Mouse (Mus musculus): ENCODE measurements around the gene Hcar2. TPM values are rescaled to one million over a fixed set of nuclear protein-coding genes. Genes with fewer than 3 reads are reported as not detected.

Hcar2 gene
- polyA plus RNA-seq, 1 experiment from 2014 or later, result 1.6 TPM

DNA sequence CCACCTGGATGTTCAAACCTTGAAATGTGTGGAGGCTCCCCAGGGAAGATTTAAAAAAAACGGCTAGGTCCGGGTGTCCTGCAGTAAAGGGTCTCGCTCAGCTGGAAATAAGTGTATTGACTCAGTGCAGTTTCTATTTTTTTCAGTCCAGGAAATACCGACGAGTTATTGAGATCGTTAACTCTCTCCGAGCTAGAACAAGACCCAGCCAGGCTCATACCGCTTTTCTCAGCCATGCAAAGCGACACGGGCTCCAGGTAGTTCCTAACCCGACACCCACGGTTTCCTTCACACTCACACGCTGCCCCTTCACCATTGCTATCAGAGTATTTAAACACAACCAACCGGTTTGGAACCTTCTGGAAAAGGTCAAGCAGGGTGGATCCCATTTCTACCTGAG lies 12.8 kb upstream of the Hcar2 start:
- Histone ChIP-seq H3K27me3 (replicated peaks; ENCODE audit: control insufficient read depth, insufficient read depth, low read length) (no peaks in the 10 kb centered on the region), H3K9ac (ENCODE audit: low read depth, low read length) (no peak overlapping the region), H3K4me3 (ENCODE audit: low read depth, low read length) (no peak overlapping the region; the same call in 1 of the 2 replicates), H3K27ac (replicated peaks; ENCODE audit: low read depth, low read length) (no peak overlapping the region), H3K4me1 (ENCODE audit: control insufficient read depth, insufficient read depth, low read length) (peaks cover 13% of the 10 kb centered on the region; the same call in 1 of the 2 replicates), H3K36me3 (ENCODE audit: control insufficient read depth, insufficient read depth, low read length) (no peaks in the 10 kb centered on the region), H3K4me2 (ENCODE audit: low read depth, low read length) (peak overlapping the region; percentile 39), H3K9me3 (ENCODE audit: control insufficient read depth, low read length) (no peaks in the 10 kb centered on the region)
- DNase-seq (ENCODE audit: low spot score) (peak; percentile 34), ATAC-seq (ENCODE audit: low read depth) (no peak)
- WGBS, result 47% methylated on average over 14 of the region's 14 CpGs

DNA sequence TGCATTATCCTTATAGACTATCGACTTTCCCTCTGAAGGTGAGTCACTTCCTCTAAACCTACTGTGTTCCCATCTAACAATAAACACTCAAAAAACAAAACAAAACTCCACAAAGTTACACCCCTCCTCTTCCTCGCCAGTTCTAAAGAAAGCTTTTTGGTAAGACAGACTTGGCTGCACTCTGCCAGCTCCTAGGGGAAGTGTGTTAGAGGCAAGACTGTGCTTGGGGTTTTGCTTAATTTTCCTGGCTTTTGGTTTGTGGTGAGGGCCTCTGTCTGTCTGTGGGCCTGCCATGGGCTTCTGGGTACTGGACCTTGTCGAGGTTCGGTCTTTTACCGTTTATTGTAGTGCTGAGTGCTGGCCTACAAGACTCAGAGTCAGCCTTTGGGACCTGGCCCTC lies 8.9 kb upstream of the Hcar2 start:
- WGBS, result 89% methylated on average over 5 of the region's 5 CpGs
- H3K27me3 ChIP-seq (replicated peaks; ENCODE audit: control insufficient read depth, insufficient read depth, low read length), result no peaks in the 10 kb centered on the region
- no peak for DNase-seq (ENCODE audit: low spot score)
- H3K9me3 ChIP-seq (ENCODE audit: control insufficient read depth, low read length), result no peaks in the 10 kb centered on the region
- no peak overlapping the region for H3K4me3 ChIP-seq (ENCODE audit: low read depth, low read length)
- no peak overlapping the region for H3K27ac ChIP-seq (replicated peaks; ENCODE audit: low read depth, low read length)
- no peak for ATAC-seq (ENCODE audit: low read depth)
- H3K4me1 ChIP-seq (ENCODE audit: control insufficient read depth, insufficient read depth, low read length), result 0 out of 2 replicates have a peak, but pooled peaks cover 4% of the 10 kb centered on the region
- no peak overlapping the region for H3K9ac ChIP-seq (ENCODE audit: low read depth, low read length)
- no peaks in the 10 kb centered on the region for H3K36me3 ChIP-seq (ENCODE audit: control insufficient read depth, insufficient read depth, low read length)
- H3K4me2 ChIP-seq (ENCODE audit: low read depth, low read length), result no peak overlapping the region

DNA sequence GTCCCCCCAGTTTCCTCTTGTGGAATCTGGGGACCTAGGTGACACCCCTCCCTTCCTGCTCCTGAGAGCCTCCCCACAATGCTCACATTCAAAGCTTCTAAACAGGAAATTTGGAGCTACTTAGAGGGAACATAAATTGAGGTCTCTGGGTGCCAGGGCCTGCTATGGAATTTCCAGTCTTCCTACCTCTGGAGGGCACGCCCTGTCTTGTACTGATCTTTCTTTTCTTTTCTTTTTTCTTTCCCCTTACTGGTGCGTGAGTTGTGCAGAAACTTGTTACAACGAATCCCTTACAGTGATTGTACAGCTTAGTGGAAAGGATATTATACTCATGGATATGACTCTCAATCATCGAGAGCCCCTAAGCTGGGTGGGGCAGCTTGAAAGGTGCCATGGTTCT lies 4.3 kb upstream of the Hcar2 start:
- ATAC-seq (ENCODE audit: low read depth) (peak; percentile 67; the same call in 1 of the 2 replicates), DNase-seq (ENCODE audit: low spot score) (peak; percentile 68)
- H3K9ac ChIP-seq (ENCODE audit: low read depth, low read length), result no peak overlapping the region
- H3K27ac ChIP-seq (replicated peaks; ENCODE audit: low read depth, low read length), result peak overlapping the region; percentile 24; the same call in 1 of the 2 replicates
- no peak overlapping the region for H3K4me2 ChIP-seq (ENCODE audit: low read depth, low read length)
- H3K4me1 ChIP-seq (ENCODE audit: control insufficient read depth, insufficient read depth, low read length), result no peaks in the 10 kb centered on the region
- H3K9me3 ChIP-seq (ENCODE audit: control insufficient read depth, low read length), result no peaks in the 10 kb centered on the region
- WGBS, result 74% methylated on average over 4 of the region's 4 CpGs
- H3K4me3 ChIP-seq (ENCODE audit: low read depth, low read length), result no peak overlapping the region
- no peaks in the 10 kb centered on the region for H3K27me3 ChIP-seq (replicated peaks; ENCODE audit: control insufficient read depth, insufficient read depth, low read length)
- H3K36me3 ChIP-seq (ENCODE audit: control insufficient read depth, insufficient read depth, low read length), result no peaks in the 10 kb centered on the region

DNA sequence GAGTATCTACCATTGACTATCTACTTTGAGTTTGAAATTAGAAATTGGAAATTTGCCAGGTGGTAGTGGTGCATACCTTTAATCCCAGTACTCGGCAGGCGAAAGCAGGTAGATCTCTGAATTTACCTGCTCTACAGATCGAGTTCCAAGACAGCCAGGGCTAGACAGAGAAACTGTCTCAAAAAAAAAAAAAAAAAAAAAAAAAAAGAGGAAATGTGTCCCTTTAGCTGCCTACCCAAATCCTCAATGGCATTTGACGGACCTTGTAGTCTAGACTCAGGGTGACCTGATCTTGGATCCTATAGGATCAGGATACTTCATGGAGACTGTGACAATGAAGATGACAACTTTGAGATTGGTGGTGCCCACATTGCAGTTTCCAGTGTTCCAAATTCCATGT lies 1.2 kb upstream of the Hcar2 start:
- H3K36me3 ChIP-seq (ENCODE audit: control insufficient read depth, insufficient read depth, low read length), result no peaks in the 10 kb centered on the region
- no peak overlapping the region for H3K4me2 ChIP-seq (ENCODE audit: low read depth, low read length)
- no peak overlapping the region for H3K27ac ChIP-seq (replicated peaks; ENCODE audit: low read depth, low read length)
- no peak overlapping the region for H3K4me3 ChIP-seq (ENCODE audit: low read depth, low read length)
- no peaks in the 10 kb centered on the region for H3K27me3 ChIP-seq (replicated peaks; ENCODE audit: control insufficient read depth, insufficient read depth, low read length)
- no peaks in the 10 kb centered on the region for H3K4me1 ChIP-seq (ENCODE audit: control insufficient read depth, insufficient read depth, low read length)
- WGBS, result 69% methylated on average over 4 of the region's 4 CpGs
- DNase-seq (ENCODE audit: low spot score) (no peak), ATAC-seq (ENCODE audit: low read depth) (no peak)
- H3K9me3 ChIP-seq (ENCODE audit: control insufficient read depth, low read length), result no peaks in the 10 kb centered on the region
- no peak overlapping the region for H3K9ac ChIP-seq (ENCODE audit: low read depth, low read length)

DNA sequence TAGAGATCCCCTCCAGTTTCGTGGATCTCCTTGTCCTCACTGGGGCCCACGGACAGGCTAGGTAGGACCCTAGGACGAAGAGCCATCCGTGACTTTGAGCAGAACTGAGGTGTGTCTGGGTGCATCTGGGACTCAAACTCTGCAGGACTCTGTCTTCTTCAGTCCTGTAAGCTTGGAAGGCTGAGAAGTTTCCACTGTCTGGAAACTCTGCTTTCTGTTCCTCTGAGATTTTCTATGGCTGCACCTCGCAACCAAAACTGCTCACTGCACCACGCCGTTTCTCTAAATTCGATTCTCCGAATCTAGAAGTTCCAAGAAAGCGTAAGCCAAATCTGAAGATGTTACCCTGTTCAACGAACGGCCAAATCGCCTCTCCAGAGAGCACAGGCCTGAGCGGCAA lies 1.4 kb downstream of the Hcar2 start:
- H3K9ac ChIP-seq (ENCODE audit: low read depth, low read length), result no peak overlapping the region
- WGBS, result 89% methylated on average over 14 of the region's 14 CpGs
- no peak overlapping the region for H3K27ac ChIP-seq (replicated peaks; ENCODE audit: low read depth, low read length)
- H3K4me3 ChIP-seq (ENCODE audit: low read depth, low read length), result no peak overlapping the region
- DNase-seq (ENCODE audit: low spot score), result no peak
- no peak overlapping the region for H3K4me2 ChIP-seq (ENCODE audit: low read depth, low read length)
- H3K4me1 ChIP-seq (ENCODE audit: control insufficient read depth, insufficient read depth, low read length), result no peaks in the 10 kb centered on the region
- H3K27me3 ChIP-seq (replicated peaks; ENCODE audit: control insufficient read depth, insufficient read depth, low read length), result no peaks in the 10 kb centered on the region
- H3K9me3 ChIP-seq (ENCODE audit: control insufficient read depth, low read length), result no peaks in the 10 kb centered on the region
- no peaks in the 10 kb centered on the region for H3K36me3 ChIP-seq (ENCODE audit: control insufficient read depth, insufficient read depth, low read length)
- ATAC-seq (ENCODE audit: low read depth), result no peak

DNA sequence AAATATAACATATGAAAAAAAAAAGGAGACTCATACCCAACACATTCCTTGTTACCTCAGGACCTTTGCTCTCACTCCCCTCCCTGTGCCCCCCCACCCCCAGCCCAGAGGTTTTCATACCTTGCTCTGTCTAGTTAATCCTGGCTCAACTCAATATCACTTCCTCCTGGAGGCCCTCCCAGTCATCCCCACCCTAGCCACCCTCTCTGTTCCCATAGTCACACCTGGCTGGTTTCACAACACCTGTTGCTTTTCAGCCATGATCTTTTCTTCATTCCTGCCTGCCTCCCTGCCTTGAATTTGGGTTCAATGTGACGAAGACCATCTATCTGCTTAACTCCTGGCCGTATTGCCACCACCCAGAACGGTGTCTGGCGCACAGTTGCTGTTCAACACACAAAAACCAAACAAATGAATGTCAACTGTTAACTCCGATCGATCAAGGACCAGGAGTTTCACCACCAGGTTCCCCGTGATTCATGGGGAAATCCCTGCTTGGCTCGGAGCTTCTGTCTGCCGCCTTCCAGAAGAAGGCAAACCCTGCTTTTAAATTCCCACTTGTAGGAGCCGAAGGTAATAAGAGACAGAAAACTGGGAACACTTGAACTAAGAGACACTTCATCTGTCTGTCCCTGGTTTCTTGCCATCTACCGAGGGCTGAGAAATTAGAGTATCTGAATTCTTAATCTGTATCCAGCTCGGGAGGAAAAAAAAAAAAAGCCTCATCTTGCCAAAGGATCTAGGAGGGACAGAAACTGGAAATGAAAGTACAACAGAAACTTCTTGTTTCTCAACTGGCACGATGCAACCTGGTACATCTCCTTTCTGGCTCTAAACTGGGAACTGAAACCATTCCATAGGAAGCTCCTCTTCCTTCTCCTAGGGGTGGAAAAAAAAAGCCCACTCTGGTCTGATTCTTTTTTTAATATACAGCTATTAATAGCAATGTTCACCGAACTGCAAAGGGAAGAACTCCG lies 2.6 kb downstream of the Hcar2 start:
- no peaks in the 10 kb centered on the region for H3K27me3 ChIP-seq (replicated peaks; ENCODE audit: control insufficient read depth, insufficient read depth, low read length)
- H3K9ac ChIP-seq (ENCODE audit: low read depth, low read length), result 0 out of 2 replicates have a peak overlapping the region, but pooled peaks have one; percentile 14
- no peak for DNase-seq (ENCODE audit: low spot score)
- no peaks in the 10 kb centered on the region for H3K4me1 ChIP-seq (ENCODE audit: control insufficient read depth, insufficient read depth, low read length)
- no peaks in the 10 kb centered on the region for H3K9me3 ChIP-seq (ENCODE audit: control insufficient read depth, low read length)
- no peak for ATAC-seq (ENCODE audit: low read depth)
- 0 out of 2 replicates have a peak overlapping the region, but pooled peaks have one; percentile 10 for H3K4me2 ChIP-seq (ENCODE audit: low read depth, low read length)
- WGBS, result 71% methylated on average over 15 of the region's 15 CpGs
- H3K4me3 ChIP-seq (ENCODE audit: low read depth, low read length), result no peak overlapping the region
- no peaks in the 10 kb centered on the region for H3K36me3 ChIP-seq (ENCODE audit: control insufficient read depth, insufficient read depth, low read length)
- peak overlapping the region; percentile 21 for H3K27ac ChIP-seq (replicated peaks; ENCODE audit: low read depth, low read length)

DNA sequence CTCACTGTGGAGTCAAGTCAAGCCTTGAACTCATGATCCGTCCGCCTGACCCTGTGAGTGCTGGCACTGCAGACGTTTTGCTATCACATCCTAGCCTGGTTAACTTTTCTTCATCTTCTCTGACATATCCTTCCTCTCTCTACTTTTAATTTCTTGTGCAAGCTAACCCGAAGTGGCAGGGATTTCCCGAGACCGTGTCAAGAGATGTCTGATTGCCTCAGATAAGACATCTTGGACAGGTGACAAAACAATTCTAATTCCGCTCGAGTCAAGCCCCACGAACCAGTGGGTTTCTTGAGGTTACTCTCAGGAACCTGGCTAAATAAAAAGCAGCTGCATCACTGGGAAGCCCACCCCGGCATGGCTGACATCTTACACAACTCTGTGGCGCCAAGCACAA lies 6.5 kb downstream of the Hcar2 start:
- WGBS, result 58% methylated on average over 11 of the region's 11 CpGs
- no peak overlapping the region for H3K4me2 ChIP-seq (ENCODE audit: low read depth, low read length)
- ATAC-seq (ENCODE audit: low read depth), result no peak

DNA sequence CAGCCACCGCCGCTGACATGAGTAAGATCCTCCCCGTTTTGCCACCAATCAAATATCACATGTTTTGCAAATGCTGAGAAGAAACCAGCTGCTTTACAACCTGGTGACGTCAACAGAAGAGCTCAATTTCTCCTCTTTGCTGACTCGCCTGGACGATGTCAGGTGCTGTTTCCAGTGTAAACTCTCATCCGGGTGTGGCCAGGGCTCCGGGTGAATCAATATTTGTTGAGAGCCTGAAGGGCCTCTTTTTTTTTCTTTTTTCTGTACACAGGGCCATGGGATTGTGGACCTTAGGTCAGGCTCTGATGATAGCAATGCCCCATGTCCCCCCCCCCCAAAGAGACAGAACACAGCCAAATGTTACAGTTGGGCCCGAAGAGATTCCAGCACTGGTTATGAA lies 10.8 kb downstream of the Hcar2 start:
- DNase-seq (ENCODE audit: low spot score) (no peak), ATAC-seq (ENCODE audit: low read depth) (no peak)
- Histone ChIP-seq H3K4me2 (ENCODE audit: low read depth, low read length) (no peak overlapping the region), H3K27me3 (replicated peaks; ENCODE audit: control insufficient read depth, insufficient read depth, low read length) (no peaks in the 10 kb centered on the region), H3K4me3 (ENCODE audit: low read depth, low read length) (no peak overlapping the region), H3K36me3 (ENCODE audit: control insufficient read depth, insufficient read depth, low read length) (no peaks in the 10 kb centered on the region), H3K27ac (replicated peaks; ENCODE audit: low read depth, low read length) (no peak overlapping the region), H3K9me3 (ENCODE audit: control insufficient read depth, low read length) (no peaks in the 10 kb centered on the region), H3K4me1 (ENCODE audit: control insufficient read depth, insufficient read depth, low read length) (no peaks in the 10 kb centered on the region), H3K9ac (ENCODE audit: low read depth, low read length) (no peak overlapping the region)
- 93% methylated on average over 9 of the region's 9 CpGs for WGBS

More for the DNA sequence above, 6.5 kb downstream of the Hcar2 start:
- Histone ChIP-seq H3K4me1 (ENCODE audit: control insufficient read depth, insufficient read depth, low read length) (no peaks in the 10 kb centered on the region), H3K36me3 (ENCODE audit: control insufficient read depth, insufficient read depth, low read length) (no peaks in the 10 kb centered on the region), H3K27me3 (replicated peaks; ENCODE audit: control insufficient read depth, insufficient read depth, low read length) (no peaks in the 10 kb centered on the region), H3K4me3 (ENCODE audit: low read depth, low read length) (no peak overlapping the region), H3K9me3 (ENCODE audit: control insufficient read depth, low read length) (no peaks in the 10 kb centered on the region), H3K9ac (ENCODE audit: low read depth, low read length) (no peak overlapping the region), H3K27ac (replicated peaks; ENCODE audit: low read depth, low read length) (no peak overlapping the region)
- DNase-seq (ENCODE audit: low spot score), result no peak
